Comparison of ENCODE assay signal across 7 mouse cellular contexts in genomic region chr8:119840905-119841411, GRCm38 (mm10). TPM values are rescaled to one million over a fixed set of nuclear protein-coding genes. Genes with fewer than 3 reads are reported as not detected.
A peak's percentile ranks its signal among the peaks of the same experiment; 100 is the strongest.
DNase-seq lines count a peak whose midpoint lies in the region; ATAC-seq and TF ChIP-seq lines count a peak whose summit lies in the region.

No protein-coding gene starts in this region.

- TF ChIP-seq CTCF in C2C12 (IDR thresholded peaks at IDR 0.05; ENCODE audit: control insufficient read depth, insufficient read depth, insufficient read length) (no peak), CH12.LX (conservative IDR thresholded peaks at IDR 0.05 in 1 of 2, IDR thresholded peaks at IDR 0.05 in 1 of 2; ENCODE audit: low read depth in 2 of 2, low read length in 2 of 2) (no peak)

- DNase-seq in CH12.LX (ENCODE audit: extremely low read depth) = no peak
- DNase-seq in forebrain, embryonic 10.5 days (ENCODE audit: extremely low spot score, low spot score) = no peak
- DNase-seq in layer of hippocampus, postnatal 25 days (ENCODE audit: extremely low spot score in 1 of 2, low spot score in 1 of 2) = no peak
- DNase-seq in frontal cortex, postnatal 14 days (ENCODE audit: low spot score in 2 of 2) = no peak

- H3K9ac ChIP-seq in CH12.LX (ENCODE audit: insufficient read depth, low read depth) = peak overlapping the region; percentile 2; the same call in 1 of the 2 replicates
- peak overlapping the region; percentile 50 for H3K9ac ChIP-seq in kidney, embryonic 16.5 days (replicated peaks; ENCODE audit: low read length)
- H3K9ac ChIP-seq in midbrain, embryonic 16.5 days (ENCODE audit: low read depth, low read length) = peak overlapping the region; percentile 7

- H3K27me3 ChIP-seq in C2C12 (ENCODE audit: control insufficient read depth, insufficient read depth, insufficient read length) (peaks cover 7% of the 10 kb centered on the region), CH12.LX (replicated peaks) (peaks cover 10% of the 10 kb centered on the region)
- peaks cover 11% of the 10 kb centered on the region for H3K27me3 ChIP-seq in forebrain, embryonic 10.5 days (ENCODE audit: poor library complexity, severe bottlenecking)
- peaks cover 4% of the 10 kb centered on the region; the same call in 1 of the 2 replicates for H3K27me3 ChIP-seq in kidney, embryonic 16.5 days (ENCODE audit: insufficient read depth, low read length)
- no peaks in the 10 kb centered on the region; the same call in 1 of the 2 replicates for H3K27me3 ChIP-seq in midbrain, embryonic 16.5 days (ENCODE audit: control insufficient read depth, insufficient read depth, low read depth, low read length)

- H3ac ChIP-seq in C2C12 (ENCODE audit: control insufficient read depth, insufficient read length, low read depth) = peak overlapping the region; percentile 34

- no peak for TF ChIP-seq POLR2A in CH12.LX (IDR thresholded peaks at IDR 0.05; ENCODE audit: low read depth, low read length)

- WGBS in forebrain, embryonic 10.5 days = 11% methylated on average over 8 of the region's 8 CpGs
- whole genome bisulfite sequencing in kidney, embryonic 16.5 days = 11% methylated on average over 8 of the region's 8 CpGs
- 4% methylated on average over 8 of the region's 8 CpGs for WGBS in midbrain, embryonic 16.5 days

- H3K4me1 ChIP-seq in CH12.LX (ENCODE audit: control insufficient read depth in 1 of 2, insufficient read depth in 2 of 2) = peaks cover 2 to 45% of the 10 kb centered on the region in 2 experiments; a peak in 3 of 4 replicates
- peaks cover 58% of the 10 kb centered on the region for H3K4me1 ChIP-seq in forebrain, embryonic 10.5 days
- peaks cover 45% of the 10 kb centered on the region for H3K4me1 ChIP-seq in kidney, embryonic 16.5 days (ENCODE audit: insufficient read depth, low read length)
- peaks cover 39% of the 10 kb centered on the region for H3K4me1 ChIP-seq in midbrain, embryonic 16.5 days (ENCODE audit: control insufficient read depth, insufficient read depth, low read length)

- dilution Hi-C loops in CH12.LX (cut with MboI; ENCODE audit: extremely low pct_ligation_motif_present, extremely low pct_unique_long_range_greater_than_20kb, low sequenced_read_pairs) = no loop called here

- no peak for TF ChIP-seq RAD21 in CH12.LX (IDR thresholded peaks at IDR 0.05; ENCODE audit: low read depth, low read length)

- H3K79me3 ChIP-seq in C2C12 (ENCODE audit: low read depth) = peaks cover 5% of the 10 kb centered on the region

- no peak for TF ChIP-seq EP300 in CH12.LX (IDR thresholded peaks at IDR 0.05; ENCODE audit: low read length)

- no peak overlapping the region for H3K4me3 ChIP-seq in C2C12 (ENCODE audit: insufficient read depth, poor library complexity, severe bottlenecking)
- H3K4me3 ChIP-seq in CH12.LX (replicated peaks in 1 of 3; ENCODE audit: low read depth in 2 of 3, low read length in 2 of 3, poor library complexity in 1 of 3) = peak overlapping the region; percentile 50 to 88 (median 87)
- peak overlapping the region; percentile 80 for H3K4me3 ChIP-seq in forebrain, embryonic 10.5 days
- H3K4me3 ChIP-seq in kidney, embryonic 16.5 days (ENCODE audit: low read length) = peak overlapping the region; percentile 78
- H3K4me3 ChIP-seq in midbrain, embryonic 16.5 days (ENCODE audit: low read depth, low read length) = peak overlapping the region; percentile 59

- H3K79me2 ChIP-seq in C2C12 (ENCODE audit: control insufficient read depth, insufficient read depth) = peaks cover 38% of the 10 kb centered on the region
- H3K79me2 ChIP-seq in CH12.LX (replicated peaks; ENCODE audit: control insufficient read depth, extremely low read depth, insufficient read depth, poor library complexity, severe bottlenecking) = no peaks in the 10 kb centered on the region

- in situ Hi-C loops in CH12.LX (cut with MboI; ENCODE audit: low pct_ligation_motif_present, low pct_unique_long_range_greater_than_20kb, low sequenced_read_pairs) = loop anchor here (5.0 to 10.0 kb wide), 2 partner anchors 59 to 136 kb away; partner anchors contain the start of gene Atp2c2

- no peak overlapping the region for H3K27ac ChIP-seq in CH12.LX (ENCODE audit: insufficient read depth, low read depth)
- peak overlapping the region; percentile 88 for H3K27ac ChIP-seq in forebrain, embryonic 10.5 days
- peak overlapping the region; percentile 65 for H3K27ac ChIP-seq in kidney, embryonic 16.5 days (ENCODE audit: low read length)
- H3K27ac ChIP-seq in midbrain, embryonic 16.5 days (ENCODE audit: low read length) = peak overlapping the region; percentile 79

- H3K9me3 ChIP-seq in CH12.LX (replicated peaks; ENCODE audit: low read length) = no peaks in the 10 kb centered on the region
- no peaks in the 10 kb centered on the region for H3K9me3 ChIP-seq in forebrain, embryonic 10.5 days
- no peaks in the 10 kb centered on the region for H3K9me3 ChIP-seq in kidney, embryonic 16.5 days (ENCODE audit: low read length)
- no peaks in the 10 kb centered on the region for H3K9me3 ChIP-seq in midbrain, embryonic 16.5 days (replicated peaks; ENCODE audit: control insufficient read depth, low read length, poor library complexity, severe bottlenecking)

- H3K36me3 ChIP-seq in C2C12 (ENCODE audit: control insufficient read depth, insufficient read depth) (no peaks in the 10 kb centered on the region), CH12.LX (replicated peaks in 1 of 2; ENCODE audit: control insufficient read depth in 1 of 2, insufficient read depth in 1 of 2, low read length in 1 of 2) (peaks cover 0 to 24% of the 10 kb centered on the region in 2 experiments)
- H3K36me3 ChIP-seq in forebrain, embryonic 10.5 days (replicated peaks) = peaks cover 13% of the 10 kb centered on the region
- 0 out of 2 replicates have a peak, but pooled peaks cover 4% of the 10 kb centered on the region for H3K36me3 ChIP-seq in kidney, embryonic 16.5 days (ENCODE audit: insufficient read depth, low read length)
- H3K36me3 ChIP-seq in midbrain, embryonic 16.5 days (ENCODE audit: control insufficient read depth, insufficient read depth, low read length) = no peaks in the 10 kb centered on the region

- peak; percentile 49 for ATAC-seq in kidney, embryonic 16.5 days (ENCODE audit: low FRiP score, low TSS enrichment)
- peak; percentile 47 for ATAC-seq in midbrain, embryonic 16.5 days

- H3K4me2 ChIP-seq in CH12.LX (ENCODE audit: insufficient read depth, low read depth, poor library complexity, severe bottlenecking) = peak overlapping the region; percentile 73
- H3K4me2 ChIP-seq in kidney, embryonic 16.5 days (replicated peaks; ENCODE audit: low read depth, low read length) = peak overlapping the region; percentile 97
- peak overlapping the region; percentile 84 for H3K4me2 ChIP-seq in midbrain, embryonic 16.5 days (ENCODE audit: low read length)

TF ChIP-seq in C2C12, 6 proteins besides CTCF, POLR2A, EP300 and RAD21:
- TF ChIP-seq FOSL1 (IDR thresholded peaks at IDR 0.05; ENCODE audit: insufficient read depth, low read length, poor library complexity, severe bottlenecking) (no peak), USF1 (IDR thresholded peaks at IDR 0.05; ENCODE audit: low read depth) (no peak), MYOG (IDR thresholded peaks at IDR 0.05; ENCODE audit: control insufficient read depth, extremely low read depth, insufficient read length) (no peak), MAX (IDR thresholded peaks at IDR 0.05) (no peak)

TF ChIP-seq in CH12.LX, 34 proteins besides CTCF, POLR2A, EP300 and RAD21:
- TF ChIP-seq KAT2A (IDR thresholded peaks at IDR 0.05; ENCODE audit: insufficient replicate concordance, low read length) = no peak
TF ChIP-seq in CH12.LX: peak in this region for 0.

RNA-seq across cellular contexts. Expression of gene Cotl1, which starts 0.6 kb away (rescaled TPM):
- 453 TPM for polyA plus RNA-seq in C2C12 (2012; fragmentation: generic; extraction: Trizol)
- 59.6 and 69.1 TPM in 2 replicates for total RNA-seq in CH12.LX (2012; rRNA removed)
- total RNA-seq in CH12.LX (2014; rRNA removed) = 135 and 139 TPM in 2 replicates
- 349 and 375 TPM in 2 replicates for polyA plus RNA-seq in CH12.LX (2012; ENCODE audit: insufficient read length, low read depth)
- polyA plus RNA-seq in forebrain, embryonic 10.5 days (2016; fragmentation: Nextera tagmentation; extraction: Ambion mirVana) = 109 and 114 TPM in 2 replicates
- polyA plus RNA-seq in kidney, embryonic 16.5 days (2015; fragmentation: Nextera tagmentation; extraction: Ambion mirVana) = 130 and 138 TPM in 2 replicates
- 126 and 139 TPM in 2 replicates for polyA plus RNA-seq in midbrain, embryonic 16.5 days (2015; fragmentation: Nextera tagmentation; extraction: Ambion mirVana)
- total RNA-seq in layer of hippocampus, postnatal 25 days (2021) = 100 to 1,000 TPM; 121 to 140 TPM

RNA-seq across cellular contexts. Expression of gene Klhl36, which starts 21.1 kb away (rescaled TPM):
- polyA plus RNA-seq in C2C12 (2012; fragmentation: generic; extraction: Trizol) (2.7 TPM), CH12.LX (2012; ENCODE audit: insufficient read length, low read depth) (3.1 and 3.8 TPM in 2 replicates)
- total RNA-seq in CH12.LX (2012; rRNA removed) (5.2 and 7.9 TPM in 2 replicates), CH12.LX (2014; rRNA removed) (3.0 and 3.4 TPM in 2 replicates)
- 10.8 and 11.1 TPM in 2 replicates for polyA plus RNA-seq in forebrain, embryonic 10.5 days (2016; fragmentation: Nextera tagmentation; extraction: Ambion mirVana)
- polyA plus RNA-seq in kidney, embryonic 16.5 days (2015; fragmentation: Nextera tagmentation; extraction: Ambion mirVana) = 20.4 and 22.4 TPM in 2 replicates
- polyA plus RNA-seq in midbrain, embryonic 16.5 days (2015; fragmentation: Nextera tagmentation; extraction: Ambion mirVana) = 16.6 and 18.5 TPM in 2 replicates
- 1 to 10 TPM; 8.0 to 8.5 TPM for total RNA-seq in layer of hippocampus, postnatal 25 days (2021)
